Mouse (Mus musculus): ENCODE results near the gene Defb9. TPM values are rescaled to one million over a fixed set of nuclear protein-coding genes. Genes with fewer than 3 reads are reported as not detected.
"Not testable (repeated sequence)": the region's sequence is repeated elsewhere in the genome, so short reads cannot be mapped to it uniquely, and the experiment has no call there.

Defb9 gene
- not detected in 2 replicates for polyA plus RNA-seq (2014; fragmentation: Nextera tagmentation; extraction: Ambion mirVana)

DNA sequence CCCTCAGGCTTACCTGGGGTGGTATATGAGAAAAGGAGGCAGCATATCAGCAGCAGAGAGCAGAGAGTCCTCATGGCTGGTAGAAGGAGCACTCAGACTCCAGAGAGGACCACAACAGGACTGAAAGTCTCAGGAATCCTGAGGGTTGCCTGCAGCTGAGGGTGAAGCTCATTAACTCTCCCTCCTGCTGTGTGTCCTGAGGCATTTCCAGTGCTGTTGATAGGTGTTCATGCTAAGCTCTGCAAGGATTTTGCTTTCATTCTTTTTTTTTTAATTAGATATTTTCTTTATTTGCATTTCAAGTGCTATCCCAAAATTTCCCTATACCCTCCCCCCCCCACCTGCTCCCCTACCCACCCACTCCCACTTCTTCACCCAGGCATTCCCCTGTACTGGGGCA, at the start of gene Defb9:
Gene Defb9, minus strand, starts transcription at position 101 of the 400 bp plus-strand sequence.
- not testable (repeated sequence) for H3K4me2 ChIP-seq (replicated peaks; ENCODE audit: low read depth, low read length); H3K27ac ChIP-seq (ENCODE audit: low read depth, low read length); H3K9ac ChIP-seq (ENCODE audit: low read depth, low read length); H3K4me1 ChIP-seq (replicated peaks; ENCODE audit: control insufficient read depth, insufficient read depth, low read length); DNase-seq (ENCODE audit: low spot score); H3K36me3 ChIP-seq (ENCODE audit: control insufficient read depth, insufficient read depth, low read length); ATAC-seq (ENCODE audit: low FRiP score); H3K27me3 ChIP-seq (ENCODE audit: control insufficient read depth, insufficient read depth, low read length); H3K9me3 ChIP-seq (ENCODE audit: control insufficient read depth, low read length); H3K4me3 ChIP-seq (ENCODE audit: low read depth, low read length)

DNA sequence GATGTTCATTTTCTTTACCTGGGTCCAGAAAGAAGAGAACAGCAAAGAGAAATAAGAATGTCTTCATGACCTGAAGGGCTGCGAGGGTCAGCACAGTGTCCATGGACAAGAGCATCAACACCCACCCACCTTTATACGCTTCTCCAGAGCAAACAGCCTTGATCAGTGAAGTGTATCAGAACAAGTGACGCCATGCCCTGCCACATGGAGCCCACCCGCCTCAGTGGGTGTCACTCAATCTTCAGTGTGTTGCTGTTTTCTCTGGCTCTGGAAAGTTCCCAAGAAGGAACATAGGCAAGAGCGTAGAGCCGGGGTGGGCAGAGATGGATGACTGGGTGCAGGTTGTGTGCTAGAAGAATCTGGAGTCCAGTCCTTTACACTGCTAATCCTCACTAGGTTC, 47.4 kb upstream of the Defb9 start, which contains the start of gene Defb15:
Gene Defb15, minus strand, starts transcription at position 101 of the 400 bp plus-strand sequence.
- Histone ChIP-seq H3K27ac (ENCODE audit: low read depth, low read length) (no peak within 1 kb of the TSS), H3K36me3 (ENCODE audit: control insufficient read depth, insufficient read depth, low read length) (no peaks in the 10 kb centered on the region), H3K27me3 (ENCODE audit: control insufficient read depth, insufficient read depth, low read length) (no peaks in the 10 kb centered on the region), H3K9ac (ENCODE audit: low read depth, low read length) (no peak within 1 kb of the TSS), H3K4me3 (ENCODE audit: low read depth, low read length) (no peak within 1 kb of the TSS), H3K9me3 (ENCODE audit: control insufficient read depth, low read length) (no peaks in the 10 kb centered on the region), H3K4me1 (replicated peaks; ENCODE audit: control insufficient read depth, insufficient read depth, low read length) (no peaks in the 10 kb centered on the region), H3K4me2 (replicated peaks; ENCODE audit: low read depth, low read length) (no peak within 1 kb of the TSS)
- ATAC-seq (ENCODE audit: low FRiP score), result no peak
- 88% methylated on average over 6 of the region's 6 CpGs for WGBS
- no peak for DNase-seq (ENCODE audit: low spot score)

DNA sequence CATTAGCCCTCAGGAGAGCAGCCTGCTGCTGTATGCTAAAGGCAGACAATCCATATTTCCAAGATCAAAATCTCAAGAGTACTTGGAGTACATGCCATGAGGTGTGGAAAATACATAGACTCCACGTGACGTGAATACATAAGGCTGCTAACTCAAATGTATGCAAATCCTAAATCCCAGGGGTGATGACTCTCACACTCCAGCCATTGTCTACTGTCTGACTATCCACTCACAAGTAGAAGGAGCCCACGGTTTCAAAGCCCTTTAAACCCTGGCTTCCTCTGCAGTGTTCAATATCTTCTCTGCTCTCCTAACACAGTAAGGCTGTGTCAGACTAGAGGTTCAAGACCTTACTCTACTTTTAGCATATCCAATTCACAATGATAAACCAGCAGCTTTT, 45.5 kb upstream of the Defb9 start:
- H3K9me3 ChIP-seq (ENCODE audit: control insufficient read depth, low read length); H3K27ac ChIP-seq (ENCODE audit: low read depth, low read length); H3K9ac ChIP-seq (ENCODE audit: low read depth, low read length); H3K36me3 ChIP-seq (ENCODE audit: control insufficient read depth, insufficient read depth, low read length); DNase-seq (ENCODE audit: low spot score); H3K4me3 ChIP-seq (ENCODE audit: low read depth, low read length); H3K4me1 ChIP-seq (replicated peaks; ENCODE audit: control insufficient read depth, insufficient read depth, low read length); H3K27me3 ChIP-seq (ENCODE audit: control insufficient read depth, insufficient read depth, low read length); ATAC-seq (ENCODE audit: low FRiP score); H3K4me2 ChIP-seq (replicated peaks; ENCODE audit: low read depth, low read length): not testable (repeated sequence)
- WGBS, result 83% methylated on average over 3 of the region's 3 CpGs

DNA sequence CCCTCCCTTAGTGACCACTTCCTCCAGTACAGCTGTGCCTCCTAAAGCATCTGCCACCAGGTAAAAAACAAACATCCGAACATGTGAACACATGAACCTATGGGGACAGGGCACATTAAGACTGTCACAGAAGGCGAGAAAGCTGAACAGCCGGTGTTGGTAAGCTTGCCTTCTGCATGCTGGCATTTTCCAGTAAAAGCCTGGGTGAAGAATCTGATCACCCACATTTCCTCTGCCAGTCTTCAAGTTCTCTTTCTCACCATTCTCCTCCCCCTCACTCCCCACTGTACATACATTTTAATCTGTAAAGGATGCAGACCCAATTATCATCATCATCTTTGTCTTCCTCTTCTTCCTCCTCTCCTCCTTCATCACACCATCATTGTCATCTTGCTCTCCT, 30.4 kb upstream of the Defb9 start:
- no peaks in the 10 kb centered on the region for H3K36me3 ChIP-seq (ENCODE audit: control insufficient read depth, insufficient read depth, low read length)
- H3K9me3 ChIP-seq (ENCODE audit: control insufficient read depth, low read length), result no peaks in the 10 kb centered on the region
- H3K4me1 ChIP-seq (replicated peaks; ENCODE audit: control insufficient read depth, insufficient read depth, low read length), result no peaks in the 10 kb centered on the region
- no peak overlapping the region for H3K4me2 ChIP-seq (replicated peaks; ENCODE audit: low read depth, low read length)
- 92% methylated on average over 3 of the region's 3 CpGs for WGBS
- DNase-seq (ENCODE audit: low spot score) (no peak), ATAC-seq (ENCODE audit: low FRiP score) (no peak)
- H3K27ac ChIP-seq (ENCODE audit: low read depth, low read length), result no peak overlapping the region
- H3K9ac ChIP-seq (ENCODE audit: low read depth, low read length), result no peak overlapping the region
- no peaks in the 10 kb centered on the region for H3K27me3 ChIP-seq (ENCODE audit: control insufficient read depth, insufficient read depth, low read length)
- H3K4me3 ChIP-seq (ENCODE audit: low read depth, low read length), result no peak overlapping the region

DNA sequence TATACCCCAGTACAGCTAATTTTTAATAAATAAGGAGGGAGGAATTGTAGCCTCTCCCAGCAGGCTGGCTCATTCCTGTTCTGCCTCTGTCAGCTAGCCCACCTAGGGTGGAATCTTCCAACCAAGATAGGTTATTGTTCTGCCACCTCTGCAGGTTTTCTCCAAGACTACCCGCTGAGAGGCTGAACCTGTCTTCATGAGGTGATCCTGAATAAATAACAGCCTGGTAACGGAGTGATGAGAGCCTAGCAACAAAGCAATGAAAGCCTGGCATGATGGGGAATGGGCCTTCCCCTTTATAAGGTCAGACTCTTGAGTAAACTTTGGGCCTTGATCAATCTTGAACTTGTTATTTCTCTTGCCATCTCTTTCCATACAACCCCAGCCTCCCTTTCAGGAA, 27.3 kb upstream of the Defb9 start:
- Histone ChIP-seq H3K27me3 (ENCODE audit: control insufficient read depth, insufficient read depth, low read length) (no peaks in the 10 kb centered on the region), H3K9ac (ENCODE audit: low read depth, low read length) (no peak overlapping the region), H3K4me3 (ENCODE audit: low read depth, low read length) (no peak overlapping the region), H3K4me1 (replicated peaks; ENCODE audit: control insufficient read depth, insufficient read depth, low read length) (no peaks in the 10 kb centered on the region), H3K9me3 (ENCODE audit: control insufficient read depth, low read length) (no peaks in the 10 kb centered on the region), H3K36me3 (ENCODE audit: control insufficient read depth, insufficient read depth, low read length) (no peaks in the 10 kb centered on the region), H3K4me2 (replicated peaks; ENCODE audit: low read depth, low read length) (no peak overlapping the region), H3K27ac (ENCODE audit: low read depth, low read length) (no peak overlapping the region)
- DNase-seq (ENCODE audit: low spot score) (no peak), ATAC-seq (ENCODE audit: low FRiP score) (no peak)
- 15% methylated on average over 2 of the region's 2 CpGs for WGBS

DNA sequence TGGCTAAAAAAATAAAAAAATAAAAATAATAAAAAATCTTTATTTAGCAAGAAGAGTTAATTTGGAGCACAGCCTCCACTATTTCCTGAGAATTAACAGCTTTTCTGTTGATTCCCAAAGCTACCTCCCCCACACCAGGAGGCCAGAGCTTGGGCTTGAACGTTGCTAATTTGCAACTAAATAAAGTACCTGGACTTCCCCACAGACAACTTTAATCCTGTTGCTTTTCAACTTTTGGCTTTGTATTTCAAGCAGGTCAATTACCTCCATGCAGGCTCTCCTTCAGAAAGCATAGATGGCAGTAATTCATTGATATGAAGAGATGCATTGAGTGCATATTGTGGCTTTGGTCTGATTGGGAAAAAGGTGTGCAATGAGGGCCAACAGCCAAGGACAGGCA, 26.7 kb upstream of the Defb9 start:
- no peak for ATAC-seq (ENCODE audit: low FRiP score)
- no peaks in the 10 kb centered on the region for H3K36me3 ChIP-seq (ENCODE audit: control insufficient read depth, insufficient read depth, low read length)

DNA sequence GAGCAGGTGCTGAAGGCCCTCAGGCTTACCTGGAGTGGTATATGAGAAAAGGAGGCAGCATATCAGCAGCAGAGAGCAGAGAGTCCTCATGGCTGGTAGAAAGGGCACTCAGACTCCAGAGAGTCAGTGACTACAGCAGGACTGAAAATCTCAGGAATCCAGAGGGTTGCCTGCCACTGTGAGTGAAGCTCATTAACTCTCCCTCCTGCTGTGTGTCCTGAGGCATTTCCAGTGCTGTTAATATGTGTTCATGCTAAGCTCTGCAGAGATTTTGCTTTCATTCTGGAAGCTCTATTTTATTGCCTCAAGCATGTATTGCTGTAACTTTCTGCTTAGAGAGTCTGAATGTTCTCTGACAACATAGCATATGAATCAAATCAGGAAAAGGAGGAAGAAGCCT, 21.1 kb upstream of the Defb9 start, which contains the start of gene Defb11:
Gene Defb11, minus strand, starts transcription at position 123 of the 400 bp plus-strand sequence.
- H3K27me3 ChIP-seq (ENCODE audit: control insufficient read depth, insufficient read depth, low read length); H3K4me1 ChIP-seq (replicated peaks; ENCODE audit: control insufficient read depth, insufficient read depth, low read length); H3K9me3 ChIP-seq (ENCODE audit: control insufficient read depth, low read length); H3K4me2 ChIP-seq (replicated peaks; ENCODE audit: low read depth, low read length); ATAC-seq (ENCODE audit: low FRiP score); H3K27ac ChIP-seq (ENCODE audit: low read depth, low read length); H3K9ac ChIP-seq (ENCODE audit: low read depth, low read length); H3K36me3 ChIP-seq (ENCODE audit: control insufficient read depth, insufficient read depth, low read length); H3K4me3 ChIP-seq (ENCODE audit: low read depth, low read length): not testable (repeated sequence)
- peak; percentile 2 for DNase-seq (ENCODE audit: low spot score)

More for the DNA sequence above, 26.7 kb upstream of the Defb9 start:
- H3K27me3 ChIP-seq (ENCODE audit: control insufficient read depth, insufficient read depth, low read length), result no peaks in the 10 kb centered on the region
- H3K9ac ChIP-seq (ENCODE audit: low read depth, low read length), result no peak overlapping the region
- H3K9me3 ChIP-seq (ENCODE audit: control insufficient read depth, low read length), result no peaks in the 10 kb centered on the region
- no peaks in the 10 kb centered on the region for H3K4me1 ChIP-seq (replicated peaks; ENCODE audit: control insufficient read depth, insufficient read depth, low read length)
- H3K27ac ChIP-seq (ENCODE audit: low read depth, low read length), result no peak overlapping the region
- no peak for DNase-seq (ENCODE audit: low spot score)
- 21% methylated on average over 1 of the region's 1 CpGs for WGBS
- no peak overlapping the region for H3K4me2 ChIP-seq (replicated peaks; ENCODE audit: low read depth, low read length)
- no peak overlapping the region for H3K4me3 ChIP-seq (ENCODE audit: low read depth, low read length)

DNA sequence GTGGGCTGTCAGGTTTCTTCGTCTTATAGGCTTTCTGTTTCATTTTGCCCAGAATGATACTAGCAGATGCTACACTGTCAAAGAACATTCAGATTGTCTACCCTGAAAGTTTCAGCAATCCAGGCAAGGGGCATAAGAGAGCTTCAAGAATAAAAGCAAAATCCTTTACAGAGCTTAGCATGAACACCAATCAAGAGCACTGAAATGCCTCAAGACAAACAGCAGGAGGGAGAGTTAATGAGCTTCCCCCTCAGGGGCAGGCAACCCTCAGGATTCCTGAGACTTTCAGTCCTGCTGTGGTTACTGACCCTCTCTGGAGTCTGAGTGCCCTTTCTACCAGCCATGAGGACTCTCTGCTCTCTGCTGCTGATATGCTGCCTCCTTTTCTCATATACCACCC, 26.6 kb downstream of the Defb9 start, which contains the start of gene Defb10:
Gene Defb10, plus strand, starts transcription at position 316 of the 400 bp plus-strand sequence.
- not testable (repeated sequence) for H3K4me3 ChIP-seq (ENCODE audit: low read depth, low read length); H3K9me3 ChIP-seq (ENCODE audit: control insufficient read depth, low read length); H3K4me2 ChIP-seq (replicated peaks; ENCODE audit: low read depth, low read length); H3K9ac ChIP-seq (ENCODE audit: low read depth, low read length); ATAC-seq (ENCODE audit: low FRiP score); H3K27me3 ChIP-seq (ENCODE audit: control insufficient read depth, insufficient read depth, low read length); H3K36me3 ChIP-seq (ENCODE audit: control insufficient read depth, insufficient read depth, low read length); H3K4me1 ChIP-seq (replicated peaks; ENCODE audit: control insufficient read depth, insufficient read depth, low read length); DNase-seq (ENCODE audit: low spot score); H3K27ac ChIP-seq (ENCODE audit: low read depth, low read length)
- WGBS, result 52% methylated on average over 1 of the region's 1 CpGs

All from hindbrain, embryonic 11.5 days (tissue).